Mouse (Mus musculus) right cerebral cortex, adult 2 months (tissue): ENCODE measurements at regions not wholly inside any gene's neighbourhood (a gene's known extent, or its start where the extent isn't known, plus 50 kb on each side); places are given as distances from the start of the nearest gene placed in this dataset.

Source experiments
- DNase-seq, 2 experiments: peaks; one replicate each; pipeline ENCODE4 v3.0.0; 2021 to 2022; ENCODE audit warnings: low spot score in 2 of 2

DNA sequence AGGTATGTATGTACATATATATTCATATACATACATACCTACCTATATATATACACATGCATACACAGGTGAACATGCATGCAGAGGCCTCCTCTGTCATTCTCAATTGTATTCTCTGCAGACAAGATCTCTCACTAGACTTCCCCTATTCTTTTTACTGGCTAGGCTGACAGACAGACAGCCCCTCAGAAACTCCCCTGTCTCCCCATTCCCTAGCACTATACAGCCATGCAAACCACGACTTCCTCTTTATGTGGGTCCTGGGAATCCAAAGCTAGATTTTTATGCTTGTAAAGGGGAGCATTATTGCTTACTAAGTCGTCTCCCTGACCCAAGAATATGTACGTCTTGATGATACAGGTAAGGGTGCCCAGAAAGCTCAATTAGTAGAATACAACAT, 86.9 kb downstream of the Fam124b start:
- no peak for DNase-seq

DNA sequence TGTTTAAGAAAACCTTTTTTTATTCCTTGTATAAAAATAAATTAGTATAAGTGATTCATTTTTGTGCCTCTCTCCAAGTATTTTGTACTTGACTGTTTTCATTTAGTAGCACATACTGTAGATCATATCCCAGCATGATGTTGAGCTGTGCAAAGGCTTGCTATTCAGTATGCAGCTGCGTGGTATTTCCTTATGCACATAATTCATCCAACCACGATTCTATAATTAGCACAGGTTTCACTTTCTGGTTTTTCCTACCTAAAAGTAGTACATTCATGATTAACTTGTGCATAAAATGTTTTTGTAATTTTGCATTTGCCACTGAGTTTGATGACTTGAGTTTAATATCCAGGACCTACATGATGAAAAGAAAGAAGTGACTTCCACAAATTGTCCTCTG, 94.3 kb downstream of the Fam124b start:
- DNase-seq = no peak

DNA sequence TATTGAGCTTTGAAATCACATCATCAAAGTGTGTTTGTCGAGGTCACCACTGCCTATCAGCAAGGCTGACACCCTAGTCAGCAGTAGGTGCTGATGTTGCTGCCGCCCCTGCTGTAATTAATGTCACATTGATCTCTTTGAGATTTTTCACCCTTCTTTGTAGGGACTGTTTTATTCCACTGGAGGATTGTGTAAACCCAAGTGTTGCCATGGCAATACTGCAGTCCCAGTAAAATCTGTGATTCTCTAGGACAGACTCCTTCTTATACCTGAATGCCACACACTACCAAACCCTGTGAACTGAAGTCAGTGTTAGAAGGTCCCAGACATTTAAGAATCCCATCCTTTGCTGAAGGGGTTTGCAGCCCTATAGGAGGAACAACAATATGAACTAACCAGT, 102.4 kb downstream of the Fam124b start:
- DNase-seq = no peak

DNA sequence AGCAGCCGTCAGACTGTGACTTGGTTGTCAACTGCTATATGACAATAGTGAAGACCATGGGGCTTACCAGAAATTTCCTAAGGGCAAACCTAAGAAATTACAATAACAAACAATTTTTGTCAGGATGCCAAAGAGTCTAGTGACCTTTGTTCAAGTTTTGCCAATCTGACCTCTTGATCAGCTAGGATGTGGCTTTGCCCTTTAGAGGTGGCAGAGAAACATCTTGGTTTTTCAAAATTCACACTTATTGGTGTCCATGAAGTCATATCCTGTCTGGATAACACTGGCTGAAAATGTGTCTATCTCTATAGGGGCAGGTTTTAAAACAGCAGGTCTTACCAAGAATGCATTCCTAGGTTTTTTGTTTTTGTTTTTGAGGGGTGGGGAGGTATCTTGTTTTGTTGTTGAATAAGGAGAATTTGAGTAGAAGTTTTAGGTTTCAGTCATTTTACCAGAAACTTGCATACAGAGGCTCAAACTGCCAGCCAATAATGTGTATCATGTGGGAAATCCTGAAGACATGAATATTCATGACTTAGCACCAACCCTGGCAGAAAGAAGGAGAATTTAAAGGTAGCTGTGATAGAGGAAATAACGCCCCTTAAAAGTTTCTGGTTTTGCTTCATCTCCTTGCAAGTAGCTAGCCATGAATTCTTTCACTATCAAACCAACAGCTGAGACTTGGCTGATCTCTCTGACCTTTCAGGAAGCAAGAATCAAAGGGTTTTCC, 110.4 kb downstream of the Fam124b start:
- DNase-seq = no peak

DNA sequence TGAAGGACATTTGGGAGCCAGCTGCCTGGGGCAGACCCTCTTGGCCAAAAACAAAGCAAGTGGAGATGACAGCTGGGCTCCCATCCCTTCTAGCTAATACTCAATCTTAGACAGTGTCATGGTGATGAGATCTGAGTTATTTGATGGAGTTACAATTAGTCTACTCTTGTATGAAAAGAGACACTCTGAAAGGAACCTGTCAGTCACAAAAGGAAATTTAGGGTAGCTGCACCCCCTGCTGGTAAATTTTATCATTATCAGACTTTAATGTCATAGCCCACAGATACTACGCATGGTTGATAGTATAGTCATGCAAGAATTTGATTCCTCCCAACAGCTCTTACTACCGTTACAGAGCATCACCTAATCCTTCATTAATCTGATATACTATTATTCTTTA, 112.0 kb downstream of the Fam124b start:
- peak; percentile 33 to 61 for DNase-seq

DNA sequence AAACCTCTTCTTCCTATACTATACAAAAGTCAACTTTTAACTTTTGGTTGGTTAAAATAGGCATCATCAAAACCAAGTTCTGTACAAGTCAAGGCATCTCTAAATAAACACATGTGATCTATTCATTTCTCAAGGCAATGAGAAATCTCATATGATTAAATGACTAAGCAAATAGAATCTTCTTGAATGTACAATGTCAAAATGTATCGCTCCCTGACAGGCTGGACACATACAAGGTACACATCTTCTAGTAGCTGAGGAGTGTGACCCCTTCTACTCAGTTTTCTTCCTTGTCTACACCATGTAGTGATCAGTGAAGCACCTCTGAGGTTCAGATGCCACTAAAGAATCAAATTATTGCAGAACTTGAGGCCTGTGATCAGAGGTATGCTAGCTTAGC, 120.0 kb downstream of the Fam124b start:
- DNase-seq = no peak

DNA sequence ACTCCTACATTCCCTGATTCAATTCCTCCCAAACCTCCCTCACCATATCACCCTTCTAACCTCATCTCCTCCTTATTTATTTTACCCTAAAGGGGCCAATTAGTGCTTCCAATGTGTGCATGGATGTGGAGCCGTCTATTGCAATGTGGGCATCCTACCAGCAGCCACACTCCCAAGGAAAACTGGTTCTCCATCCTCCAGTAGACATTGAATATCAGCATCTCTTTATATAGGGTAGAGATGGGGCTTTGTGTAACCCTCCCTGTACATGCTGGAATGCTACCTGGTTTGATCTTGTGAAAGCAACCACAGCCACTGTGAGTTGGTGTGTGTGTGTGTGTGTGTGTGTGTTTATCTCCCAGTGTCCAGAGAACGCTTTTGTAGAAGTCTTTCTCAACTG, 126.5 kb downstream of the Fam124b start:
- no peak for DNase-seq

DNA sequence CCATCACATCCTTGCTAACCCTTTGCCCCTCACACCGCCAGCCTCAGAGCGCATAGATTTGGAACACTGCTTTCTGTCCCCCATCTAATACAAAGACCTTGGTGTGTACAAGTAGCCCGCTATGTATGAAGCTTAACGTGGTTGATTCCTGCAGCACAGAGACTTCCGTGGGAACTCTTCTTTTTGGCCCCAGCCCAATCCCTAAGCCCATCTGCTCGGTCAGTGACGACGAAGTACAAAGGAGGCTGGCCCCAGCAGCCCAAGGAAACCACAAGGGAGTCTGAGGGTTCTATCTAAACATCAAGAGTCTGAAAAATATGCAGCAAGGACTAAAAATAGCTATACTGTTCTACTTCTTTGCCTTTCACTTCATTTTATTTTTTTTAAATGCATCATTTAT, 126.9 kb downstream of the Fam124b start:
- DNase-seq = peak in 1 of 2 experiments; percentile 11

DNA sequence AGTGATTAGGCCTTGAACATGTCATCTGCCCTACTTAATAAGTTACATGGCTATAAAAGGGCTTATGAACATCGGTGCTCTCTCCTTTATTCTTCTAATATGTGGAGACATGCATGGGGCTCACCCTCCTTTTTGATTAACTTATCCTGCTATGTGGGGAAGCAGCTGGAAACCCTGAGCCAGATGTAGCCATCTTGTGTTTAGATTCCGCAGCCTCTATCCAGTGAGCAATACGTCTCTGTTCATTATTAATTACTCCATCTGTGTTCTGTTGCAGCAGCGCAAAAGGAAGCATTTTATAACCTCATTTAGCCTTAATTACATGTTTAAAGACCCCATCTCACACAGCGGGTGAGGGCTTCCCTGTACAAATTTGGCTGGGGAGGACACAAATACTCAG, 129.6 kb downstream of the Fam124b start:
- no peak for DNase-seq

DNA sequence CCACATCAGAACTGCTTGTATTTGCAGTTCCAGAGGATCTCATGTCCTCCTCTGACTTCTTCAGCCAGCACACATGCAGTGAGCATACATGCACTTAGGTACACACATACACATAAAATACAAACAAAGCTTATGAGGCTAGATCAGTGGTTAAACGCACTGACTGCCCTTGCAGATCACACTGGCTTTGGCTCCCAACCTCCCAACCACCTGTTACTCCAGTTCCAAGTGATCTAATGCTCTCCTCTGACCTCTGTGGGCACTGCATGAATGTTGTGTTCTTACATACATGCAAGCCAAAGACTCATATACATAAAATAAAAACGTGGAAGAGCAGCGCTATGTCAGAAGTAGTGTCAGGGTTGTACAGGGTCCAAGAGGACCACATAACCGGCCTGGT, 141.9 kb downstream of the Fam124b start:
- no peak for DNase-seq

DNA sequence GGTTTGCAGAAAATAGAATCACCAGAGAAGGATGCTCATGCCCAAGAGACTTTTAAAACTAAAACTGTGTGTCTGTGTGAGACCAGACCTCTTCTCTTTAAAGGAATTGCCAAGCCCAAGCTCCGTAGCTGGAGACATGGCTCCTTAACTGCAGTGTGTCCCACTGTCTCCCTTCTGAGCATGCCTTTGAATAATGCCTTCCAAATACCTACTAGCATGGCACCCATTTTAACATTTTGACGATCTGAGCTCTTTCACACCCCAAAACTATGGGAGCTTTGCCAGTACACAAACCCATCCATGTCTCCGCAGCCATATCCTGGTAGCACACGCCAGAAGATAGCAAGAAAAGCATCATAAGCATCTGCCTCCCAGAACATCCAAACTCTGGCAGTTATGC, 143.9 kb downstream of the Fam124b start:
- DNase-seq = peak in 1 of 2 experiments; percentile 4

DNA sequence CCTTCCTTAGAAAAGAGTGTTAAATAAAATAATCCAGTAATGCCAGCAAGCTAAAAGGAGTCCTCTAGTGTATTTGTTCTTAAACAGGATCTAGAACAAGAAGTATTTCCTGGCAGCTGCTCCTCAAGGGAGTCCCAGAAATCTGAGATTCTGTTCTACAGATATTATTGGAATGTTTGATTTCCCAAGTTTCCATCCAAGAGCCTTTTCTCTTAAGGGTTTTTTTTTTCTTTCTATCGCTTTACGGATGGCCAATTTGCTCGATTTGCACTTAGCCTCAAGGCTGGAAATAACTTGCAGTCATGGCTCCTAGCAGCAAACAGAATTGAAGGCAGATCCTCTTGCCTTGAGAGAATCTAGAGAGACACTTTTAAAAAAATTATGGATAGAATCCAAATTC, 144.3 kb downstream of the Fam124b start:
- peak in 1 of 2 experiments; percentile 4 for DNase-seq

DNA sequence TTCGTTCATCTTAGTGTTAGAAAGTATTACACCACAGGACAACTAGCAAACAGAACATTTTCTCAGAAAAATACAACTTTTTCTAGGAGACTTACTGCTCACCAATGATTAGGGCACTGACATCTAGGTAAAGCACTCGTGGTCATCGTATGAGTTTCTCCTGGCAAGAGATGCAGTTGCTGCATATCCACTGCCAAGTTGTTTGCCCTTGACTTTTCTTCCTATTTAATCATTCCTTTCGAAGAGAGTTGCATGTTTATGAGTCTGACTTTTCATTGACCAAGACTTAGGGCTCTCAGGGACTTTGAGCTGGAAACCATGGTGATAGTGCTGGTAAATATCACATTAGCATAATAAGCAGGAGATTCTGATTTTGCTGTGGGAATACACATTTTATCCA, 149.1 kb downstream of the Fam124b start:
- DNase-seq = no peak

DNA sequence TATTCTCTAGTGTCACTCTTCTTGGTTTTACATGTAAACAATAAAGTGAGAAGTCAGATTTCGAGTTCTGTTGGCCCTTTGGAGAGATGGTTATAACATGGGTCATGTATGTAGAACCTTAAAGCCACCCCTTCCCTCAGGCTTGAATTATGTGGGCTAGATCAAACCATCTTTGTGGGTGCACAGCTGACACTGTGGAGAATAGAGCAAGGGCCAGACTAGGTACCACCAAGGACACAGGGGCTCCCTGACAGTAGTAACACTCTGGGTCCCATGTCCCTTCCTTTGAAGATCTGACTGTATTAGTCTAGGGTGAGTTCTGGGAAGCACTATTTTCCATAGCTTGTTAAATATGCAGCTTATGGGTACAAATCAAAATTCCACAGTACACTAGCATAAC, 156.2 kb downstream of the Fam124b start:
- no peak for DNase-seq

DNA sequence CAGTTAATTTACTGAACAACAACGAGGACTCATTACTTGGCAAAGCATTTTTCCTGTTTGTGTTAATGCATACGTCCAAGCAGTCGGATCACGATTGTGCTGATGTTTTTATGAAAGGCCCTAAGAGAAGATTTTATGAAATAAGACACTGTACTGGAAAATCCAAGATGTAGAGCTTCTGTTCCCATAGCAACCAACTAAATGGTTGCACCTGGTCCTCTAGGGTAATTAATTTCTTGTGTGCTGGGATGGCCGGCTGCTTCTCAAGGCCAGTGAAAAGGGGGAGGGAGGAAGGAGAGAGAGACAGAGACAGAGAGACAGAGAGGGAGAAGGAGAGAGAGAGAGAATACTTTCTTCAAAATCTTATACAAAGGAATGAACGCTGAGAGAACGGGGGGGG, 156.6 kb downstream of the Fam124b start:
- no peak for DNase-seq

DNA sequence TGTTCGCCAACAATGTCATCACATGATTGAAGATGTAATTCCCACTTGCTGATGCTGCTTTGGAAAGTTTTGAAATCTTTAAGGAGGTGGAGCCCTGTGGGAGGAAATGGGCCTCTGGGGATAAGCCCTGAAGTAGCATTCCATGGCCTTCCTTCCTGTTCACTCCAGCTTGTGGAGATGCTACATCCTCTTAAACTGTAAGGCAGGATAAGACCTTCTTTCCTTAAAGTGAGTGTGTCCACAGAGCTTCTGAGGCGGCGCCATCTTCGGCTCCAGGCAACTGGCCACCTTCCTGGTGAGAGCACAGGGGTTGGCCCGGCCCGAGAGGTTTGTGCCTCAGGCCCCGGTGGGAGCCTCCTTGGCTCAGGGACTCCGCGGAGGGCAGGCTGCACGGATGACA, 173.1 kb downstream of the Fam124b start:
- DNase-seq = no peak

DNA sequence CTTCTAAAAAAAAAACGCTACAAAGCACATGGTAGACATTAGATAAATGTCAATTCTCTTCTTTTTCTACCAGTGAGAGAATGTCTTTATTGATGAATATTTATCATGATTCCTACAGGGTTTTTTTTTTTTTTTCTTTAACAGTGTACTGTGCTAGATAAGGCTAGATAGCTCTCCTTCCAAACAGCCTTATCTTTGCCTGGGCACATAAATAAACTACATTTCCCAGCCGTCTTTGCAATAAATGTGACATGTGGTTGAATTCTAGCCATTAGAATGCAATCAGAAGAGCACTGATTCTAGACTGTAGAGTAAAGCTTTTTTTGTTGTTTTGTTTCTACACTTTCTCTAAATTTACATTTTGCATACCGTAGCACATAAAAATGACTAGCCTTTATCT, 177.9 kb downstream of the Fam124b start:
- DNase-seq = no peak

DNA sequence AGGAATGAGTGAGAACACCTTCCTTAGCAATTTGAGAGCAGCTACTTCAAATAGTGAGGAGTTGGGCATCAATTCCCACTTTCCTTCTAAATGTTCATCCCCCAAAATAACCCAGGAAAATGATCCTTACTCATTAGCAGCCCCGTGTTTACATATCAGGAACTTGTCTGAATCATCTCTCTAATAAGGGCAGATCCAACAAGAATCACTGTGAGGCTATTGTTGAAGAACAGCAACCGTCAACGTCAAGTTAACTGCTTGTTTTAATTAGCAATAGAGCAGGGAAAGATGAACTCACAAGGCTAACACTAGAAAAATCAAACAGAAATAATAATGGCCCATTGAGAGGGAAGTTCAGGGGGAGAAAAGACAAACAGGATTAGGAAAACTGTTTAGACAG, 178.4 kb downstream of the Fam124b start:
- DNase-seq = no peak

DNA sequence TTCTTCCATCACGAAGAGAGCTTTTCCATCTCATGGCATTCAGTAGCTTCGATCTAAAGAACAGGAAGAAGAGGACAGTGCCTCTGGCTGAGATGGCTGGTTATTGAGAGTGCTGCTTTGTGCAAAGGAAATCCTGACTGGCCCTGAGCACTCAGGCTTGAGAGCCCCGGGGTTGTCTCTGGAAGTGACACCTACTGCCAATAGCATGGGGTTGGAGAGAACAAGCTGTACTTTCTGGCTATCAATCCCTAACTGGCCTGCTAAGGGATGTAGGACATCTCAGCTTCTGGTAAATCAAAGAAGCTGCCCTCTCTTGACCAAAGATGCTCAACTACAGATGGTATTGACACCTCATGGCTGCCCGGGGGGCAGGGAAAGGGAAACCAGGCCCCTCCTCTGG, 178.2 kb upstream of the Serpine2 start:
- no peak for DNase-seq

DNA sequence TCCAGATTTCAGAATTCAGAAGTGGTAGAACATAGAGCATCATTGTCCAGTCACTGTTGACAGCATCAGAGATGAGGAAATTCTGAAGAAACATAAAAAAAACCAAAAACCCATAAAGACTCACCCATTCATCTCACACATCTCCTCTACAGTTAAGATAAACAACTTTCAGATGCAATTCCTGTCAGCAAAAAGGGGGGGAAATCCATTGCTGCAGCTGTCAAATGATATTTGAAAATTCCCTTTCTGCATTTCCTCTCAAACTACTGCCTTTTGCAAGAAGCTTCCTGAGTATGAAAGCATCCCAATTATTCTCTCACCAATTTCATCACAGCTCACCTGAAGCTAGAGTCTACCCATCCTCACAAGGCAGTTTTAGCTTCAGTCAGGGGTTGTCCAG, 177.1 kb upstream of the Serpine2 start:
- no peak for DNase-seq

DNA sequence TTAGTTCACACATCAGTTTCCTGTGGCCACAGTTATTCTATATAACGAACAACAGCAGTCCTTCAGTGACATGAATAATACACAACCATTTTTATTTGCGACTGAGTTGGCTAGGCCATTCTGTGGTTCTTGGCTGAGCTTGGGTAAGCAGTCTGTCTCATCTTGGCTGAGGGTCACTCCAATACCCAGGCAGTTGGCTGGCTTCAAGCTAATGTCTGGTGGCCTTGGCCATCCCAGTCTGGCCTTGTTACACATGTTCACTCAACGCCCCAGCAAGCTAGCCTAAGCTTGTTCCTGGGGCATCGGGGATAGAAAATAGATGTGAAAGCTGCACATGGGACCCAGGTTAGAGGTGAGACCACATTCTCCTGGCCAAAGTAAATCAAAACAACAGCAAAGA, 175.5 kb upstream of the Serpine2 start:
- DNase-seq = no peak

DNA sequence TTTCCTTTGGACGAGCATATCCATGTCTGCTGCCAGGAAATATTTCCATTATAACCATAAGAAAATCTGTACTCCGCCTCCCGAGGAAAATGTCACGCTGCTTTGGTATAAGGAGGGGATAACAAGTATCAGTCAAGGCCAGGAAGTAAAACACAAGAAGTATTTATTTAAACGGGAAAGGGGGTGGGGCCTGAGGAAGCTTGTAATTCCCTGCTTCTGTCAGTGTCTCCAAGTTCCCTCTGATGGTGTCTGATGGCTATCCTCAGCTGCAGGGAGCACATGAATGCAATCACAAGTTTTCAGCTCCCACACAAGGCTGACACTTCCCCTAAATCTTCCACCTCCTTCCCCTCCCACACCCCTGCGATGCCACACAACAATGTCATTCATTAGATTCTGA, 172.5 kb upstream of the Serpine2 start:
- DNase-seq = no peak

DNA sequence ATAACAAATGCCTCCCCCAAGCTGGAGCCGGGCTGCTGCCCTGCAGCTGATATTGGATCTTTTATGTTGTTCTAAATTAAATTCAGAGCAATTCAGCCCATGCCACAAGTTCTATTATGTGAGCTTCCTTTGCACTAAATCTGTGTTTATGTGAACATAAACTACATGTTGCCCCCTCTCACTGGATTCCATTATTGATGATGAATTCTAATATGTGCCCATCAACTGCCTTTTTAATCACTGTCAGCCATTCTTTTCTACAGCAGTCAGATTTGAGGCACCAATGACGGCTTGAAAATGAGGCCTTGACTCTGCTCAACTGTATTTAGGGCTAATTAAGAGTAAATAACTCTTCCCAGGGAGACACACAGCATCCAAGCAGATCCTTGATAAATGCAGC, 172.1 kb upstream of the Serpine2 start:
- DNase-seq = no peak

DNA sequence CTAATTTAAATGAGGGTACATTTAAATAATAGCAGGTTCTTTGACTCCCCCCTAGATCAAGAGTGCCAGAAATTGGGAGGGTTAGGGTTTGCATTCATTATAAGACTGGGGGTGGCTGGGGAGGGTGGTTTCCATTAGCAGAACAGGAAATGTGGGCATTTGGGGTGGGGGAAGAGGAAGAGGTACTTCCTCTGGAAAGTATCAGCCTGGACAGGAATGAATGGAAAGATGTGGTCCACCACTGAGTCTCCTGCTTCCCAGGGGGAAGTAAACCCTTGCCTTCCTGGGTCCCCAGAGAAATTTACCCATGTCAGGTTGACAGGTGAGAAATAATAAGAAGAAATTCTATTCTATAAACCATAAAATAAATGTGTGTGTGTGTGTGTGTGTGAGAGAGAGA, 171.5 kb upstream of the Serpine2 start:
- DNase-seq = no peak
